Mouse (Mus musculus) cerebellum, adult 2 months (tissue): Measurements from ENCODE around the gene Tnr. TPM values are rescaled to one million over a fixed set of nuclear protein-coding genes. Genes with fewer than 3 reads are reported as not detected.
A peak's percentile ranks its signal among the peaks of the same experiment; 100 is the strongest.

ENCODE experiments used
- DNase-seq, 2 experiments: peaks; one replicate each; pipeline ENCODE4 v3.0.0; 2021
- H3K27ac ChIP-seq: fragments of 200-500 bp; 2 replicates; pipeline ENCODE4 v1.5.1; 2012; ENCODE audit warnings: low read length, control low read depth, inconsistent platforms; ENCODE audit not compliant: insufficient read depth
- H3K27me3 ChIP-seq: fragments of 200-500 bp; 2 replicates; pipeline ENCODE4 v1.6.1; 2012; ENCODE audit warnings: inconsistent platforms, mild to moderate bottlenecking, low read length, moderate library complexity; ENCODE audit not compliant: control insufficient read depth, insufficient read depth
- H3K4me1 ChIP-seq: fragments of 200-500 bp; 2 replicates; pipeline ENCODE4 v1.6.1; 2011; ENCODE audit warnings: low read length; ENCODE audit not compliant: control insufficient read depth, insufficient read depth
- H3K4me3 ChIP-seq: fragments of 200-500 bp; replicated peaks from 2 replicates; pipeline ENCODE3; 2011; ENCODE audit warnings: mild to moderate bottlenecking, low read depth, low read length, control low read depth; ENCODE audit not compliant: insufficient read depth
- CTCF ChIP-seq: fragments of 200-500 bp; IDR thresholded peaks from 2 replicates; pipeline ENCODE4 v1.5.1; 2011; ENCODE audit warnings: low read depth, mild to moderate bottlenecking, control low read depth, low read length, moderate library complexity, borderline replicate concordance; ENCODE audit not compliant: insufficient read depth
- POLR2A ChIP-seq: fragments of 200-500 bp; IDR thresholded peaks from 2 replicates; pipeline ENCODE4 v1.6.1; 2011; ENCODE audit warnings: low read length, control low read depth, borderline replicate concordance; ENCODE audit not compliant: insufficient read depth
- WGBS: fragments of 180-500 bp; shearing (Covaris S2); methylation state at CpG from one replicate; pipeline ENCODE4 v1.1.7; 2018; 5-methylcytosine and 5-hydroxymethylcytosine counted together
- polyA plus RNA-seq: library from polyadenylated mRNA; depleted of rRNA; stranded (reverse); fragments of >200 nt; gene quantifications from 2 replicates; pipeline ENCODE4 v1.2.3, GENCODE M21; 2012

Gene Tnr
- polyA plus RNA-seq, 1 experiment, result 22.7 TPM

GRCm38 (mm10) chr1:159570270-159570669 is 46.7 kb downstream of the Tnr start:
- 73% methylated on average over 8 of the region's 8 CpGs for WGBS
- no peak for TF ChIP-seq POLR2A
- TF ChIP-seq CTCF, result no peak
- Histone ChIP-seq H3K27me3 (no peaks in the 10 kb centered on the region), H3K4me1 (no peaks in the 10 kb centered on the region), H3K27ac (no peak overlapping the region), H3K4me3 (no peak overlapping the region)
- no peak for DNase-seq

- DNase-seq, result no peak
- TF ChIP-seq CTCF (no peak), POLR2A (no peak)
- Histone ChIP-seq H3K27me3 (no peaks in the 10 kb centered on the region), H3K27ac (no peak overlapping the region), H3K4me3 (no peak overlapping the region), H3K4me1 (no peaks in the 10 kb centered on the region)
- 83% methylated on average over 2 of the region's 2 CpGs for WGBS
Observed at GRCm38 (mm10) chr1:159570831-159571230, 47.3 kb downstream of the Tnr start.

GRCm38 (mm10) chr1:159571951-159572350 is 48.4 kb downstream of the Tnr start:
- H3K27ac ChIP-seq, result no peak overlapping the region
- H3K4me3 ChIP-seq, result no peak overlapping the region
- H3K27me3 ChIP-seq, result no peaks in the 10 kb centered on the region
- 94% methylated on average over 3 of the region's 3 CpGs for WGBS
- H3K4me1 ChIP-seq, result no peaks in the 10 kb centered on the region
- no peak for DNase-seq
- no peak for TF ChIP-seq CTCF
- TF ChIP-seq POLR2A, result no peak

GRCm38 (mm10) chr1:159573116-159573515 is 49.5 kb downstream of the Tnr start:
- no peak for TF ChIP-seq POLR2A
- no peak for TF ChIP-seq CTCF
- no peaks in the 10 kb centered on the region for H3K27me3 ChIP-seq
- H3K27ac ChIP-seq, result no peak overlapping the region
- DNase-seq, result no peak
- 90% methylated on average over 2 of the region's 2 CpGs for WGBS
- H3K4me1 ChIP-seq, result peaks cover 2% of the 10 kb centered on the region
- no peak overlapping the region for H3K4me3 ChIP-seq

- TF ChIP-seq POLR2A, result no peak
- no peak for TF ChIP-seq CTCF
- Histone ChIP-seq H3K4me3 (no peak overlapping the region), H3K27ac (no peak overlapping the region), H3K4me1 (peaks cover 11% of the 10 kb centered on the region), H3K27me3 (no peaks in the 10 kb centered on the region)
- DNase-seq, result no peak
- 87% methylated on average over 5 of the region's 5 CpGs for WGBS
Observed at GRCm38 (mm10) chr1:159574661-159575060, 51.1 kb downstream of the Tnr start.

- WGBS, result 54% methylated on average over 2 of the region's 2 CpGs
- Histone ChIP-seq H3K27ac (no peak overlapping the region), H3K4me3 (no peak overlapping the region), H3K4me1 (peaks cover 11% of the 10 kb centered on the region), H3K27me3 (no peaks in the 10 kb centered on the region)
- TF ChIP-seq CTCF, result no peak
- TF ChIP-seq POLR2A, result no peak
- DNase-seq, result no peak
Observed at GRCm38 (mm10) chr1:159576246-159576645, 52.7 kb downstream of the Tnr start.

GRCm38 (mm10) chr1:159578391-159578790 is 54.8 kb downstream of the Tnr start:
- Histone ChIP-seq H3K4me3 (no peak overlapping the region), H3K27ac (no peak overlapping the region; the same call in 1 of the 2 replicates), H3K4me1 (peaks cover 11% of the 10 kb centered on the region), H3K27me3 (no peaks in the 10 kb centered on the region)
- peak; percentile 46 to 59 for DNase-seq
- 6% methylated on average over 3 of the region's 3 CpGs for WGBS
- no peak for TF ChIP-seq POLR2A
- no peak for TF ChIP-seq CTCF

GRCm38 (mm10) chr1:159580335-159580921 is 56.9 kb downstream of the Tnr start:
- no peak overlapping the region for H3K4me3 ChIP-seq
- WGBS, result 83% methylated on average over 8 of the region's 8 CpGs
- peaks cover 19% of the 10 kb centered on the region for H3K4me1 ChIP-seq
- no peaks in the 10 kb centered on the region for H3K27me3 ChIP-seq
- no peak for TF ChIP-seq POLR2A
- H3K27ac ChIP-seq, result no peak overlapping the region
- DNase-seq, result no peak
